Mouse (Mus musculus): ENCODE results near the gene Sipa1l2. TPM values are rescaled to one million over a fixed set of nuclear protein-coding genes. Genes with fewer than 3 reads are reported as not detected.

Sipa1l2 gene
- total and polyA plus RNA-seq, 3 experiments: 0.05 TPM; not detected in 2

DNA sequence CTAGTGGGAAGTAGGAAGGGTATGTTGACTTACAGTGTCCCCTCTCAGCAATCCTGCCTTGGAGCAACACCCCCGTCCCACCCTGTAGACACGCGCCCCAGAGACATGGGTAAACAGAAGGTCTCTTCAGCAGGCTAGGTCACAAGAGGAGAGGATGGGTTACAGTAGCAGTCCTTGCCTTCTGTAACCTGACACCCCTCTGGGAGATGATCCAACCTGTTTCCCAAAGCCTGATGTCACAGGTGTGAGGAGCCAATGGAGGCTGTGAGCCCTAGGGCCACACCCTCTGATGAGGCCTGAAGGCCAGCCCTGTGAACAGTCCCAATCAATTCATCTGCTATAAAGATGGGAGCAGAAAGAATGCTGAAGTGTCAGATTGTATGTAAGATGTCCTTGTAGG lies 138.3 kb downstream of the Sipa1l2 start:
- no peak for ATAC-seq (ENCODE audit: extremely low read depth, insufficient number of reproducible peaks, low FRiP score, poor library complexity, severe bottlenecking)
- Histone ChIP-seq H3K9me3 (replicated peaks) (peaks cover 91% of the 10 kb centered on the region), H3K4me1 (ENCODE audit: insufficient read depth, low read depth, low read length) (no peaks in the 10 kb centered on the region), H3K27me3 (ENCODE audit: insufficient read depth, low read length) (peaks cover 2% of the 10 kb centered on the region; the same call in 1 of the 2 replicates), H3K36me3 (replicated peaks) (no peaks in the 10 kb centered on the region), H3K4me3 (ENCODE audit: low read depth, low read length) (no peak overlapping the region)
- no peak for DNase-seq (ENCODE audit: low spot score)
- no peak for TF ChIP-seq POLR2AphosphoS5 (IDR thresholded peaks at IDR 0.05; ENCODE audit: insufficient replicate concordance, low read depth, low read length)
- TF ChIP-seq GATA1 (IDR thresholded peaks at IDR 0.05; ENCODE audit: borderline replicate concordance, low read length): no peak
- no peak for TF ChIP-seq GATA2 (IDR thresholded peaks at IDR 0.05; ENCODE audit: borderline replicate concordance, low read depth, low read length)
- TF ChIP-seq CTCF (IDR thresholded peaks at IDR 0.05; ENCODE audit: low read depth, low read length): no peak

DNA sequence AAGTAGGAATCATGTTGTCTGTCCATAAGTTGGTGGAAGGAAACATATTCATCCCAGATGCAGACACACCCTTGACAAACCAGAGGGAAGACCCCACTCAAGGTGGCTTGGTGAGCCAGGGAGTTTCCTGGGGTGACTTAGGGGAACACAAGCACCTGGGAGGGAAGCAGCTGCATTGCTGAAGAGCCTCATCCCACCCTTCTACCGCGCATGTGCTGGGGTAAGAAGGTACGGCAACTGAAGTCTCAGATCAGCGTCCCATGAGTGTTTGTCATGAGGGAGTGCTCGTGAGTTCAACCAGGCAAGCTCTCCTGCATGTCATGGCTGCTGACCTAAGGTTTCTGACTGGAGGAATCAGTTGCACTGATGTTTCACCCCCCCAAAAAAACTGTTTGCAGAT lies 138.8 kb downstream of the Sipa1l2 start:
- peaks cover 2% of the 10 kb centered on the region; the same call in 1 of the 2 replicates for H3K27me3 ChIP-seq (ENCODE audit: insufficient read depth, low read length)
- no peaks in the 10 kb centered on the region for H3K36me3 ChIP-seq (replicated peaks)
- no peak overlapping the region for H3K4me3 ChIP-seq (ENCODE audit: low read depth, low read length)
- no peaks in the 10 kb centered on the region for H3K4me1 ChIP-seq (ENCODE audit: insufficient read depth, low read depth, low read length)
- ATAC-seq (ENCODE audit: extremely low read depth, insufficient number of reproducible peaks, low FRiP score, poor library complexity, severe bottlenecking): no peak
- peaks cover 88% of the 10 kb centered on the region for H3K9me3 ChIP-seq (replicated peaks)
- no peak for DNase-seq (ENCODE audit: low spot score)
- TF ChIP-seq TAL1 (conservative IDR thresholded peaks at IDR 0.05; ENCODE audit: low read depth, low read length) (no peak), CTCF (IDR thresholded peaks at IDR 0.05; ENCODE audit: low read depth, low read length) (no peak), GATA1 (IDR thresholded peaks at IDR 0.05; ENCODE audit: borderline replicate concordance, low read length) (no peak), GATA2 (IDR thresholded peaks at IDR 0.05; ENCODE audit: borderline replicate concordance, low read depth, low read length) (no peak), POLR2AphosphoS5 (IDR thresholded peaks at IDR 0.05; ENCODE audit: insufficient replicate concordance, low read depth, low read length) (no peak)

DNA sequence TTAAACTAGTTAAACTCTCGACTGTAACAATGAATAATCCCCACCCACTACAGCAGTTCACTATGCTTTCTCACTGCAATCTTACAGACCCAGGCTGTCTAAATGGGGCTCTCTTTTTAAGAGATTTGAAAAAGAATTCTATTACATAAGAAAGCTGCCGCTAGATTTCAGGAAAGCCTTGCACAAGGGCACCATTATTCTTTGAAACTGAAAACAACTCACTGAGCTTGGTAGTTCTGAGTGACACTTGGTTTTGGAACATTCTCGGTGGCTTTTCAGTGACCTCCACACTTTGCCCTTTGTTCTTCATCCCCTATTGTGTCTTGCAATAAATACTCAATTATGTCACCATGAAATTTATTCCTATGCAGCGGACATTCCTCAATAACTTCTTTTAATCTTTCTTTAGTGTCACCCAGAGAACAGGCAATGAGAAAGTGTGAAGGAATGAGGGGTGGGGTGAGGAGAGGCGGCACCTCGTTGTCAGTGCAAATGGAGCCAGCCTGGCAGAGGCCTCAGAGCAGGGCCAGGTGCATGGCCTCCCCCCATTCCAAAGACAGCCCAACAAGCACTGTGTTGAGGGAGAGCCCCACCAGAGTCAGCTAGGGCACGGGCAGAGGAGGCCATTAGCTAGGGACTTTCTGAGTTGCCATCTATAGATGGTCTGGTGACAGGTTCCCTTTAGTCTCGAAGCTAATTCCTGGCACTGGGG lies 140.5 kb downstream of the Sipa1l2 start:
- TF ChIP-seq GATA1 (IDR thresholded peaks at IDR 0.05; ENCODE audit: borderline replicate concordance, low read length) (no peak), GATA2 (IDR thresholded peaks at IDR 0.05; ENCODE audit: borderline replicate concordance, low read depth, low read length) (no peak), CTCF (IDR thresholded peaks at IDR 0.05; ENCODE audit: low read depth, low read length) (no peak), POLR2AphosphoS5 (IDR thresholded peaks at IDR 0.05; ENCODE audit: insufficient replicate concordance, low read depth, low read length) (no peak), TAL1 (conservative IDR thresholded peaks at IDR 0.05; ENCODE audit: low read depth, low read length) (no peak)
- peaks cover 88% of the 10 kb centered on the region for H3K9me3 ChIP-seq (replicated peaks)
- no peak for ATAC-seq (ENCODE audit: extremely low read depth, insufficient number of reproducible peaks, low FRiP score, poor library complexity, severe bottlenecking)
- no peak overlapping the region for H3K4me3 ChIP-seq (ENCODE audit: low read depth, low read length)
- H3K36me3 ChIP-seq (replicated peaks): no peaks in the 10 kb centered on the region
- H3K27me3 ChIP-seq (ENCODE audit: insufficient read depth, low read length): peaks cover 2% of the 10 kb centered on the region; the same call in 1 of the 2 replicates
- no peaks in the 10 kb centered on the region for H3K4me1 ChIP-seq (ENCODE audit: insufficient read depth, low read depth, low read length)
- no peak for DNase-seq (ENCODE audit: low spot score)

DNA sequence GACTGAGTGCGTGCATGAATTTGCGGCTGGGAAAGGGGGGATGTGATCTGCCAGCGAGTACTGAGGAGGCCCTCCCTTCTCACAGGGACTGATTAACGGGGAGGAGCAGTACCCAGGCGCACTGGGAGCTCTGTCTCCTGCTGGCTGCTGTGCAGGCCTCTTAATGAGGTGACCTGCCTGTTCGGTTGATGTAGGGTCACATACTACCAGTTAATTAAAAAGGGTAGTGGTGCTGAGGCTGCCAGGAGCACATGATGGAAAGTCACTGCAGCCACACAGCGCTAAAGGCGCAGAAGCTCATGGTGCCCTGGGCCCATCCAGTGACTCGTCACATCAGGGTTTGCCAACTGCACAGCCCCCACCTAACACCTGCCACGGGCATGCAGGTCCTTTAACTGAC lies 145.7 kb downstream of the Sipa1l2 start:
- Histone ChIP-seq H3K36me3 (replicated peaks) (no peaks in the 10 kb centered on the region), H3K4me1 (ENCODE audit: insufficient read depth, low read depth, low read length) (no peaks in the 10 kb centered on the region)
- ATAC-seq (ENCODE audit: extremely low read depth, insufficient number of reproducible peaks, low FRiP score, poor library complexity, severe bottlenecking): no peak

DNA sequence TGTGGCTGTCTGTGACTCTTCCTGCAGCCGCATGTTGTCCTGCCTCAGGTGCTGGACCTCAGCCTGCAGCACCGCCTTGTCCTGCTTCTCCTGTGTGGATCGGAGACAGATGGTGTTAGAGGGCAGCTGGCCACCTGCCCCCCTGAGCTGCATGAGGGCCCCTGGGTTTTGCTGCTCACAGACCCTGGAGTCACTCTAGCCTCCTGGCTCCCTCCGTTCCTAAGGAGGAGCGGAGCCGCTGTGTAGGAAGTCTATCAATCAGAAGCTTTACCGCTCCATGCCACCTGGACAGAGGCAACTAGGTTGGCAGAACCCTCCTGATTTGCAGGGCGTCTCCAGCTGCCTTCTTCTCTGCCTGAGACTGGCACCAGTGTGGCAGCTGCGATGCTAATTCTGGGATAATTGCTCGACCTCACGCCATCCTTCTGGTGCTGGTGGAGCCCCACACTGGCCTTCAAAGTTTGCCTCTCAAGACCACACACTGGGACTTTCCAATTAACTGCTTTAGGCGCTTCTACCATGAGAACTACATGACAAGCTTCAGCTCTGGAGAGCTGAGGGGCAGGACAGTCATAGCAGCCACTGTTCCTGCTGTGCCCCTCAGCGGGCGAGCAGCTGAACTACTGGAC lies 150.3 kb downstream of the Sipa1l2 start:
- Histone ChIP-seq H3K27me3 (ENCODE audit: insufficient read depth, low read length) (no peaks in the 10 kb centered on the region), H3K4me1 (ENCODE audit: insufficient read depth, low read depth, low read length) (no peaks in the 10 kb centered on the region), H3K9me3 (replicated peaks) (peaks cover 92% of the 10 kb centered on the region), H3K36me3 (replicated peaks) (no peaks in the 10 kb centered on the region), H3K4me3 (ENCODE audit: low read depth, low read length) (peak overlapping the region; percentile 2; the same call in 1 of the 2 replicates)
- no peak for DNase-seq (ENCODE audit: low spot score)
- TF ChIP-seq GATA2 (IDR thresholded peaks at IDR 0.05; ENCODE audit: borderline replicate concordance, low read depth, low read length) (no peak), GATA1 (IDR thresholded peaks at IDR 0.05; ENCODE audit: borderline replicate concordance, low read length) (no peak), POLR2AphosphoS5 (IDR thresholded peaks at IDR 0.05; ENCODE audit: insufficient replicate concordance, low read depth, low read length) (no peak), CTCF (IDR thresholded peaks at IDR 0.05; ENCODE audit: low read depth, low read length) (no peak), TAL1 (conservative IDR thresholded peaks at IDR 0.05; ENCODE audit: low read depth, low read length) (no peak)
- ATAC-seq (ENCODE audit: extremely low read depth, insufficient number of reproducible peaks, low FRiP score, poor library complexity, severe bottlenecking): no peak

More for the DNA sequence above, 145.7 kb downstream of the Sipa1l2 start:
- peaks cover 88% of the 10 kb centered on the region for H3K9me3 ChIP-seq (replicated peaks)
- no peak for DNase-seq (ENCODE audit: low spot score)
- peaks cover 2% of the 10 kb centered on the region; the same call in 1 of the 2 replicates for H3K27me3 ChIP-seq (ENCODE audit: insufficient read depth, low read length)
- no peak overlapping the region for H3K4me3 ChIP-seq (ENCODE audit: low read depth, low read length)
- TF ChIP-seq POLR2AphosphoS5 (IDR thresholded peaks at IDR 0.05; ENCODE audit: insufficient replicate concordance, low read depth, low read length): no peak
- no peak for TF ChIP-seq CTCF (IDR thresholded peaks at IDR 0.05; ENCODE audit: low read depth, low read length)
- no peak for TF ChIP-seq GATA2 (IDR thresholded peaks at IDR 0.05; ENCODE audit: borderline replicate concordance, low read depth, low read length)
- TF ChIP-seq TAL1 (conservative IDR thresholded peaks at IDR 0.05; ENCODE audit: low read depth, low read length): no peak
- no peak for TF ChIP-seq GATA1 (IDR thresholded peaks at IDR 0.05; ENCODE audit: borderline replicate concordance, low read length)

DNA sequence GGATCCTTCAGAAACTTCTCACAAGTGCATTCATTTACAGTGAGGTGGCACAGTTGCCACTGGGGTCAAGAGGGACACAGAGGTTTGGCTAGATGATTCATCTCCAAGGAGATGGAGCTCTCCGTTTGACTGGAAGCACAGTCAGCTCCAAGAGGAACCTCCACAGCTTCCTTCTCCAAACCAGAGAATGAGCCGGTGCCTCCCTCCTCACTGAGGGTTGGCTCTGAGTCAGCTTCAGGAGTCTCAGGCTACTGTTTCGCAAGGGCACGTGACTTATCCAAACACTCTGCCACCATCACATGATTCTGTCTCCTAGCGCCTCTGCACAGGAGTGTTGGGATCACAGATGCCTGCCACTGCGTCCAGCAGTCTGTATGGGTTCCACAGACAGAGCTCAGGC lies 153.5 kb downstream of the Sipa1l2 start:
- no peak overlapping the region for H3K4me3 ChIP-seq (ENCODE audit: low read depth, low read length)
- H3K27me3 ChIP-seq (ENCODE audit: insufficient read depth, low read length): no peaks in the 10 kb centered on the region
- H3K36me3 ChIP-seq (replicated peaks): no peaks in the 10 kb centered on the region
- DNase-seq (ENCODE audit: low spot score): no peak
- H3K9me3 ChIP-seq (replicated peaks): peaks cover 93% of the 10 kb centered on the region
- no peak for ATAC-seq (ENCODE audit: extremely low read depth, insufficient number of reproducible peaks, low FRiP score, poor library complexity, severe bottlenecking)
- TF ChIP-seq GATA1 (IDR thresholded peaks at IDR 0.05; ENCODE audit: borderline replicate concordance, low read length) (no peak), POLR2AphosphoS5 (IDR thresholded peaks at IDR 0.05; ENCODE audit: insufficient replicate concordance, low read depth, low read length) (no peak), GATA2 (IDR thresholded peaks at IDR 0.05; ENCODE audit: borderline replicate concordance, low read depth, low read length) (no peak), CTCF (IDR thresholded peaks at IDR 0.05; ENCODE audit: low read depth, low read length) (no peak), TAL1 (conservative IDR thresholded peaks at IDR 0.05; ENCODE audit: low read depth, low read length) (no peak)
- H3K4me1 ChIP-seq (ENCODE audit: insufficient read depth, low read depth, low read length): no peaks in the 10 kb centered on the region
